Mouse (Mus musculus): Measurements from ENCODE around the gene Rd3.

DNA sequence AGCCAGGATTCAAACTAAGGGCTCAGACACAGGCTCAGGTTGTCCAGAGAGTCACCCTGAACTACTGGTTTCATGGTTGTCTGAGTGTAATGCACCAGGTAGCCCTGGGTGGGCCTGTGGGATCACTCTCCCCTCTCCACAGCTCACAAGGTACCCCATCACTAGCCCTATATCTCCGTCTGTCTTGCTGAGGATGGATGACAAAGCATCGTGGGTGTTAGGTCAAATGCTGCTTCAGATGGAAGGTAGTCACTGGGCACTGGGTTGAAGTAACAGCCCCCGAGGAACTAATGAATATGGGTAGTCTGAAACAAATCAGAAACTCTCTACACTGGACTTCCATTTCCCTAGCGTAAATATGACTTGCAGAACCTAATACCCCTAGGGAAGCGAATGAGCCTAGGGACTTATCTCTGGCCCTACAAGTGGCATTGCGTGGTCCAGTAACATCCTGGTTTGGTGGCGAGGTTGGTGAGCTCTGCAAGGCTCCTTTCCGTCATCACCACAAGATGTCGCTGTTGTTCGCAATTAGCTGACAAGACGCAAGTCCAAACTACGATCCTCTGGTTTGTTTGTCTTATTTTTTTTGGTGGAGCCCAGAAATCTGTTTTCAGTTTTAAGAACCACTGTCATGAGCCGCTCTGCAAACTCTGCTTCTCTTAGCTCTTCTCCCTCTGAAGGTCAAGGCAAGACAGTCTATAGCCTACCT, 12.2 kb upstream of the Rd3 start:
- TF ChIP-seq CTCF (IDR thresholded peaks at IDR 0.05; ENCODE audit: low read depth) = peak; percentile 94
- no peak; the same call in 1 of the 2 replicates for TF ChIP-seq EP300 (IDR thresholded peaks at IDR 0.05; ENCODE audit: low read depth)

All from liver, embryonic 14.5 days (tissue).